Mouse (Mus musculus) lung, postnatal 0 days (tissue): ENCODE measurements around the gene Cd164.

Experiments used
- CTCF ChIP-seq: IDR thresholded peaks from 2 replicates; pipeline ENCODE4 v1.5.1; 2016; ENCODE audit warnings: antibody characterized with exemption, mild to moderate bottlenecking
- EP300 ChIP-seq: IDR thresholded peaks from 2 replicates; pipeline ENCODE4 v1.6.1; 2016; ENCODE audit warnings: antibody characterized with exemption, mild to moderate bottlenecking, control low read depth

DNA sequence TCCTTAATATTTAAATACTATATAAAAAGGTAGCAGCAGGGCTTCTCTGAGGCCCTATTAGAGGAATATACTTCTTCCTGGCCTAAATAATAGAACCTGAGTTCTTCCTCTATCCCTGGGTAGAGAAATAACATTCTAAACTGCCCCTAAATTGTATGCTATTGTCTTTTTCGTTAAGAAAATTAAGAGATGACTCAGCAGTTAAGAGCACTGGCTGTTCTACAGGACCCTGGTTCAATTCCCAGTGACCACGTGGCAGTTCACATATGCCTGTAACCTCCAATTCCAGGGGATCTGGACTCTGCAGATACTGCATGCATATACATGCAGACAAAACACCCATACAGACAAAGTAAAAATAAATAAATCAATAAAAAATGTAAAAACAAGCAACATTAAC lies 24.6 kb downstream of the Cd164 start:
- TF ChIP-seq CTCF (no peak), EP300 (no peak)
